ENCODE assay signal across 24 mouse cellular contexts in genomic region chr9:47867474-47867873, GRCm38 (mm10).
DNase-seq lines count a peak whose midpoint lies in the region; ATAC-seq and TF ChIP-seq lines count a peak whose summit lies in the region.
"Had no signal": no experiment of that assay in that cellular context is flagged by ENCODE, and none has a peak within 500 bp of the region (broad histone marks: within the 10 kb centered on the region; RNA-seq: fewer than 3 reads in every experiment).

No protein-coding gene starts in this region.

- H3K9me3 ChIP-seq in hindbrain, embryonic 10.5 days: no peaks in the 10 kb centered on the region
- H3K9me3 ChIP-seq in hindbrain, embryonic 14.5 days (ENCODE audit: control insufficient read depth, low read length): no peaks in the 10 kb centered on the region
- H3K9me3 ChIP-seq in kidney, embryonic 15.5 days (replicated peaks): no peaks in the 10 kb centered on the region
- no peaks in the 10 kb centered on the region for H3K9me3 ChIP-seq in kidney, postnatal 0 days (replicated peaks; ENCODE audit: low read length)
- H3K9me3 ChIP-seq: embryonic facial prominence, embryonic 13.5 days; embryonic facial prominence, embryonic 15.5 days; forebrain, embryonic 10.5 days; forebrain, embryonic 12.5 days had no signal

- H3K4me1 ChIP-seq in hindbrain, embryonic 10.5 days (replicated peaks): peaks cover 29% of the 10 kb centered on the region
- peaks cover 3% of the 10 kb centered on the region; the same call in 1 of the 2 replicates for H3K4me1 ChIP-seq in hindbrain, embryonic 14.5 days (replicated peaks; ENCODE audit: control insufficient read depth, insufficient read depth, low read length)
- peaks cover 30% of the 10 kb centered on the region for H3K4me1 ChIP-seq in kidney, embryonic 15.5 days
- no peaks in the 10 kb centered on the region for H3K4me1 ChIP-seq in kidney, postnatal 0 days (replicated peaks; ENCODE audit: insufficient read depth, low read length)
- no peaks in the 10 kb centered on the region for H3K4me1 ChIP-seq in thymus, adult 2 months (replicated peaks; ENCODE audit: control insufficient read depth, insufficient read depth, low read length)

- no peak for ATAC-seq in hindbrain, embryonic 14.5 days (ENCODE audit: low FRiP score)
- peak; percentile 64; the same call in 1 of the 2 replicates for ATAC-seq in kidney, embryonic 15.5 days (replicated peaks; ENCODE audit: low FRiP score)
- ATAC-seq in kidney, postnatal 0 days (replicated peaks; ENCODE audit: low FRiP score, low read depth): no peak
- ATAC-seq: forebrain, embryonic 14.5 days; forebrain, embryonic 16.5 days had no signal

- no peak for TF ChIP-seq POLR2A in thymus, adult 2 months (IDR thresholded peaks at IDR 0.05; ENCODE audit: control insufficient read depth, extremely low read depth, insufficient read depth, low read length, poor library complexity)

- WGBS in hindbrain, embryonic 10.5 days: 85% methylated on average over 7 of the region's 7 CpGs
- WGBS in hindbrain, embryonic 14.5 days: 70% methylated on average over 7 of the region's 7 CpGs
- WGBS in kidney, embryonic 15.5 days: 49% methylated on average over 7 of the region's 7 CpGs
- WGBS in kidney, postnatal 0 days: 57% methylated on average over 7 of the region's 7 CpGs
- 92% methylated on average over 7 of the region's 7 CpGs for WGBS in thymus, adult 2 months

- no peak for DNase-seq in hindbrain, embryonic 10.5 days (ENCODE audit: low spot score)
- DNase-seq in hindbrain, embryonic 14.5 days (ENCODE audit: low spot score): no peak
- no peak for DNase-seq in kidney, adult 9 months
- DNase-seq in kidney, postnatal 0 days (ENCODE audit: low spot score): peak; percentile 51
- no peak for DNase-seq in kidney, postnatal 4 days
- no peak for DNase-seq in thymus, adult 2 months
- DNase-seq: adrenal gland, adult 2 months; adrenal gland, postnatal 10 days; adrenal gland, postnatal 25 days; cerebellum, adult 11 months; cerebellum, adult 18-20 months; cerebellum, adult 8-10 months; cerebellum, adult 9-11 months; cerebellum, postnatal 14 days; cerebellum, postnatal 36 days; embryo, embryonic 11 days had no signal

- no peak overlapping the region for H3K4me2 ChIP-seq in hindbrain, embryonic 14.5 days (replicated peaks)
- no peak overlapping the region for H3K4me2 ChIP-seq in kidney, embryonic 15.5 days
- no peak overlapping the region for H3K4me2 ChIP-seq in kidney, postnatal 0 days (ENCODE audit: low read length)
- H3K4me2 ChIP-seq: embryonic facial prominence, embryonic 13.5 days; embryonic facial prominence, embryonic 15.5 days; forebrain, embryonic 12.5 days had no signal

- no peak overlapping the region for H3K9ac ChIP-seq in hindbrain, embryonic 14.5 days
- no peak overlapping the region for H3K9ac ChIP-seq in kidney, embryonic 15.5 days
- H3K9ac ChIP-seq in kidney, postnatal 0 days (ENCODE audit: low read depth, low read length): no peak overlapping the region
- H3K9ac ChIP-seq: embryonic facial prominence, embryonic 13.5 days; embryonic facial prominence, embryonic 15.5 days; forebrain, embryonic 12.5 days had no signal

- H3K36me3 ChIP-seq in hindbrain, embryonic 10.5 days: no peaks in the 10 kb centered on the region
- H3K36me3 ChIP-seq in hindbrain, embryonic 14.5 days (replicated peaks; ENCODE audit: control insufficient read depth, insufficient read depth): no peaks in the 10 kb centered on the region
- no peaks in the 10 kb centered on the region for H3K36me3 ChIP-seq in kidney, embryonic 15.5 days
- H3K36me3 ChIP-seq in kidney, postnatal 0 days (ENCODE audit: insufficient read depth, low read length): no peaks in the 10 kb centered on the region
- no peaks in the 10 kb centered on the region for H3K36me3 ChIP-seq in thymus, adult 2 months (ENCODE audit: control insufficient read depth, insufficient read depth, low read length)
- H3K36me3 ChIP-seq: embryonic facial prominence, embryonic 13.5 days; embryonic facial prominence, embryonic 15.5 days; forebrain, embryonic 10.5 days; forebrain, embryonic 12.5 days had no signal

- no peak for TF ChIP-seq CTCF in kidney, postnatal 0 days (IDR thresholded peaks at IDR 0.05; ENCODE audit: low read depth)
- TF ChIP-seq CTCF in thymus, adult 2 months (IDR thresholded peaks at IDR 0.05; ENCODE audit: borderline replicate concordance, control insufficient read depth, extremely low read depth, insufficient read depth, low read length, poor library complexity): no peak

- no peak overlapping the region for H3K4me3 ChIP-seq in hindbrain, embryonic 10.5 days
- H3K4me3 ChIP-seq in hindbrain, embryonic 14.5 days (replicated peaks; ENCODE audit: low read length): no peak overlapping the region
- H3K4me3 ChIP-seq in kidney, embryonic 15.5 days (replicated peaks): no peak overlapping the region
- no peak overlapping the region for H3K4me3 ChIP-seq in kidney, postnatal 0 days (replicated peaks; ENCODE audit: low read depth, low read length)
- no peak overlapping the region for H3K4me3 ChIP-seq in thymus, adult 2 months (ENCODE audit: control insufficient read depth, insufficient read depth, low read length)
- H3K4me3 ChIP-seq: embryonic facial prominence, embryonic 13.5 days; embryonic facial prominence, embryonic 15.5 days; erythroblast, embryonic 14.5 days; forebrain, embryonic 10.5 days; forebrain, embryonic 12.5 days had no signal

- H3K27me3 ChIP-seq in hindbrain, embryonic 10.5 days (ENCODE audit: insufficient read depth, poor library complexity, severe bottlenecking): peaks cover 37% of the 10 kb centered on the region
- no peaks in the 10 kb centered on the region for H3K27me3 ChIP-seq in hindbrain, embryonic 14.5 days (ENCODE audit: control insufficient read depth, insufficient read depth, low read length)
- H3K27me3 ChIP-seq in kidney, embryonic 15.5 days: peaks cover 5% of the 10 kb centered on the region; the same call in 1 of the 2 replicates
- no peaks in the 10 kb centered on the region for H3K27me3 ChIP-seq in kidney, postnatal 0 days (ENCODE audit: insufficient read depth, low read length)
- H3K27me3 ChIP-seq in thymus, adult 2 months (ENCODE audit: control insufficient read depth, insufficient read depth, low read length): no peaks in the 10 kb centered on the region

- peak overlapping the region; percentile 47; the same call in 1 of the 2 replicates for H3K27ac ChIP-seq in hindbrain, embryonic 10.5 days
- H3K27ac ChIP-seq in hindbrain, embryonic 14.5 days: no peak overlapping the region
- no peak overlapping the region for H3K27ac ChIP-seq in kidney, embryonic 15.5 days
- H3K27ac ChIP-seq in kidney, postnatal 0 days: no peak overlapping the region
- H3K27ac ChIP-seq in thymus, adult 2 months (ENCODE audit: control insufficient read depth, insufficient read depth, low read length): no peak overlapping the region
- H3K27ac ChIP-seq: embryonic facial prominence, embryonic 13.5 days; embryonic facial prominence, embryonic 15.5 days; forebrain, embryonic 10.5 days; forebrain, embryonic 12.5 days had no signal
